Mouse (Mus musculus) liver, embryonic 14.5 days (tissue): Measurements from ENCODE around the gene Pdzrn4. TPM values are rescaled to one million over a fixed set of nuclear protein-coding genes. Genes with fewer than 3 reads are reported as not detected.

Experiments used
- ATAC-seq: fragments of 200-750 bp; cut with Nextera tagmentation; 2 replicates; pipeline ENCODE4 v1.8.0; 2017; ENCODE audit warnings: moderate number of reproducible peaks, mild to moderate bottlenecking, moderate library complexity; ENCODE audit not compliant: insufficient read depth
- DNase-seq, 3 experiments: peaks; one replicate each; pipeline ENCODE4 v3.0.0-alpha.2; 2012 to 2013; ENCODE audit warnings: low read depth in 3 of 3, low spot score in 3 of 3
- H3K27ac ChIP-seq: fragments of 300-500 bp; sonication (generic); 2 replicates; pipeline ENCODE4 v1.5.1; 2014; ENCODE audit warnings: moderate library complexity, mild to moderate bottlenecking, control low read depth, inconsistent platforms
- H3K27me3 ChIP-seq: fragments of 300-500 bp; sonication (generic); 2 replicates; pipeline ENCODE4 v1.6.1; 2014; ENCODE audit warnings: mild to moderate bottlenecking, low read length, moderate library complexity; ENCODE audit not compliant: control insufficient read depth, insufficient read depth
- H3K36me3 ChIP-seq: fragments of 300-500 bp; sonication (generic); replicated peaks from 2 replicates; pipeline ENCODE4 v1.6.1; 2014; ENCODE audit warnings: low read depth; ENCODE audit not compliant: control insufficient read depth, insufficient read depth
- H3K4me1 ChIP-seq, 2 experiments: fragments of 200-500 bp in 1 of 2; fragments of 300-500 bp in 1 of 2; sonication (generic) in 1 of 2; replicated peaks; 2 replicates each; pipeline ENCODE4 v1.6.1; 2012 to 2014; ENCODE audit warnings: antibody characterized with exemption in 1 of 2, inconsistent platforms in 1 of 2, low read length in 1 of 2; ENCODE audit not compliant: control insufficient read depth in 2 of 2, insufficient read depth in 2 of 2
- H3K4me2 ChIP-seq: fragments of 300-500 bp; sonication (generic); 2 replicates; pipeline ENCODE4 v1.6.1; 2014; ENCODE audit warnings: low read depth, mild to moderate bottlenecking, control low read depth, moderate library complexity
- H3K4me3 ChIP-seq, 2 experiments: fragments of 200-500 bp in 1 of 2; fragments of 300-500 bp in 1 of 2; sonication (generic) in 1 of 2; 2 replicates each; pipeline ENCODE4 v1.5.1; 2012 to 2014; ENCODE audit warnings: low read depth in 2 of 2, low read length in 2 of 2, mild to moderate bottlenecking in 2 of 2, control low read depth in 1 of 2, inconsistent platforms in 1 of 2, moderate library complexity in 1 of 2; ENCODE audit not compliant: insufficient read depth in 1 of 2
- H3K9ac ChIP-seq: fragments of 300-500 bp; sonication (generic); replicated peaks from 2 replicates; pipeline ENCODE4 v1.6.1; 2014; ENCODE audit warnings: mild to moderate bottlenecking, control low read depth, moderate library complexity
- H3K9me3 ChIP-seq: fragments of 300-500 bp; sonication (generic); 2 replicates; pipeline ENCODE4 v1.6.1; 2016; ENCODE audit warnings: low read length, mixed read lengths; ENCODE audit not compliant: control insufficient read depth
- CTCF ChIP-seq: IDR thresholded peaks from 2 replicates; pipeline ENCODE4 v1.5.1; 2016; ENCODE audit warnings: antibody characterized with exemption, low read depth, control low read depth
- EP300 ChIP-seq: IDR thresholded peaks from 2 replicates; pipeline ENCODE4 v1.6.1; 2016; ENCODE audit warnings: antibody characterized with exemption, low read depth
- WGBS: fragments of 180-500 bp; shearing (Covaris S2); extraction: QIAGEN DNeasy Blood & Tissue Kit; methylation state at CpG from one replicate; pipeline ENCODE4 v1.1.7; 2014; ENCODE audit not compliant: insufficient replicate concordance; 5-methylcytosine and 5-hydroxymethylcytosine counted together
- polyA plus RNA-seq, 2 experiments: library from polyadenylated mRNA; depleted of rRNA in 1 of 2; stranded (reverse) in 1 of 2; unstranded in 1 of 2; fragments of >200 nt; fragmentation: Nextera tagmentation in 1 of 2; extraction: Ambion mirVana in 1 of 2; gene quantifications; 2 replicates each; pipeline versions ENCODE4 v1.2.1 to v1.2.3; 2012 to 2014

Pdzrn4 gene
- polyA plus RNA-seq, 2 experiments = not detected

DNA sequence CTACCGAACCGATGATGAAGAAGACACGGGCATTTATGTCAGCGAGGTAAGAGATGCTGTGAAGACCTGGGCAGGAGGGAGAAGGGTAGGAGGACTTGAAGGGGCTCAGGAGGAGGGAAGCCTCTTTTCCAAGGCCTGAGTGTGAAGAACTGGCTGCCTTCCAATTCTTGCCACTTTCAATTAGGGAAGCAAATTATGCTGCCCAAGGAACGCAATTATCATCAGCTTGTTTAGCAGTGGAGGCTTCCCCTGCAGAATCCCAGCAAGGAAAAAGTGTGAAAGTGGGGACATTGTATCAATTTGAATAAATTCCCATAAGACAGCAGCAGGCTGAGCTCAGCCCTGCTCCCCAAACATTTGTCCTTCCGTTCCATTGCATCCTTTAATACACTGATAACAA, 346.9 kb downstream of the Pdzrn4 start:
- Histone ChIP-seq H3K36me3 (no peaks in the 10 kb centered on the region), H3K4me1 (no peaks in the 10 kb centered on the region), H3K27me3 (no peaks in the 10 kb centered on the region), H3K4me3 (no peak overlapping the region), H3K27ac (no peak overlapping the region), H3K4me2 (no peak overlapping the region), H3K9ac (no peak overlapping the region), H3K9me3 (no peaks in the 10 kb centered on the region)
- 73% methylated on average over 6 of the region's 6 CpGs for WGBS
- DNase-seq = no peak
- TF ChIP-seq EP300 = no peak
- TF ChIP-seq CTCF = no peak
- no peak for ATAC-seq

DNA sequence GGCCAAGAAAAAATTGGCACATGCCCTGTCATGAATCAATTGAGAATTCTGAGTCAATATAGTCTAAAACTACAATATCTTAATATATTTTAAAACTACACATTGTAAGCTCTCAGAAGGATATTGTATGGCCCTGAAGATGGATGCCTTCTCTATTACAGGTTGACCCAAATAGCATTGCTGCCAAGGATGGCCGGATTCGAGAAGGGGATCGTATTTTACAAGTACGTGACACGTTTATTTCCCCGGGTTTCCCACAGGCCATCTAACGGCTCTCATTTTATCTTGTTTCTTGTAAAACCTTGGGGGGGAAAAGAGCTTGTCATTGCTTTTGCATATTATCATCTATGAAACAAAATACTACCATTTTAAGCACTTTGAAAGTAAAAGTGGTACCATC, 349.4 kb downstream of the Pdzrn4 start:
- Histone ChIP-seq H3K4me3 (no peak overlapping the region), H3K4me1 (no peaks in the 10 kb centered on the region), H3K27me3 (no peaks in the 10 kb centered on the region), H3K36me3 (no peaks in the 10 kb centered on the region), H3K9me3 (no peaks in the 10 kb centered on the region), H3K4me2 (no peak overlapping the region), H3K27ac (no peak overlapping the region), H3K9ac (no peak overlapping the region)
- 63% methylated on average over 7 of the region's 7 CpGs for WGBS
- DNase-seq = no peak
- TF ChIP-seq CTCF (no peak), EP300 (no peak)
- ATAC-seq = no peak

DNA sequence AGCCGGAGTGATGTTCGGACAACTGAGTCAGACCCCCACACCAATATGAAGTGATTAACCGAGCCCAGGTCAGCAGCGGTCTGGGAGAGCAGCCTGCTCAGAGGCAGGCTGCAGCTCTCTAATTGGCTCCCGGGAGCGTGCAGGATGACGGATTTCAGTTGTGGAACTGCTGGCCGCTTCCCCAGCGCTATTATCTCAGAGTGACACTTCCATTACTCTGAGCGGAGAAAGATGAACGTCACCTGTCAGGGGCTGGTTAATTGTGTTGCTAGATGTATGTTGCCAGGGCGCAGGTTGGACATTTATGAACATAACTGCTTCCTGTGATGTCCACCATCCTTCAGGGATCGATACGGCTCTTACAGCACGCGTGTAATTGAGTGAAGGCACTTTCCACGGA, 355.5 kb downstream of the Pdzrn4 start:
- no peak overlapping the region for H3K27ac ChIP-seq
- H3K9me3 ChIP-seq = no peaks in the 10 kb centered on the region
- ATAC-seq (no peak), DNase-seq (no peak)
- no peak overlapping the region for H3K4me2 ChIP-seq
- H3K27me3 ChIP-seq = no peaks in the 10 kb centered on the region
- no peaks in the 10 kb centered on the region for H3K36me3 ChIP-seq
- no peak for TF ChIP-seq EP300
- TF ChIP-seq CTCF = no peak
- 80% methylated on average over 17 of the region's 17 CpGs for WGBS
- no peak overlapping the region for H3K4me3 ChIP-seq
- no peaks in the 10 kb centered on the region for H3K4me1 ChIP-seq
- H3K9ac ChIP-seq = no peak overlapping the region

DNA sequence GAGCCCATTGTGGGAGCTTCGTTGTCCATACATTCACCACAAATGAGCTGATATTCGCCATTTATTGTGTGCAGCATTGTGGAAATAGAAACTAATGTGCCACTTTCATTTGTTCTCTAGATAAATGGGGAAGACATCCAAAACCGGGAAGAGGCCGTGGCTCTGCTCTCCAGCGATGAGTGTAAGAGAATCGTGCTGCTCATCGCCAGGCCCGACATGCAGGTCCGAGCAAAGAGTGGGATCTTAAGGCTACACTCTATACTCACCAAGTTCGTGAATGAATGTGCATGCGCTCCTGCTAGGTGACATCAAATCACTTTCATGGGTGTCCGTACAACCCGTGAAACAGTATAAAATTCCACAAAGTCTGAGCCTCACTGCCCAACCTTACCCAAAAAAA, 355.9 kb downstream of the Pdzrn4 start:
- no peaks in the 10 kb centered on the region for H3K27me3 ChIP-seq
- WGBS = 75% methylated on average over 13 of the region's 13 CpGs
- H3K27ac ChIP-seq = no peak overlapping the region
- no peaks in the 10 kb centered on the region for H3K36me3 ChIP-seq
- H3K4me1 ChIP-seq = no peaks in the 10 kb centered on the region
- H3K4me2 ChIP-seq = no peak overlapping the region
- no peak for DNase-seq
- H3K9ac ChIP-seq = no peak overlapping the region
- H3K9me3 ChIP-seq = no peaks in the 10 kb centered on the region
- TF ChIP-seq EP300 = no peak
- no peak for TF ChIP-seq CTCF
- no peak for ATAC-seq
- no peak overlapping the region for H3K4me3 ChIP-seq

DNA sequence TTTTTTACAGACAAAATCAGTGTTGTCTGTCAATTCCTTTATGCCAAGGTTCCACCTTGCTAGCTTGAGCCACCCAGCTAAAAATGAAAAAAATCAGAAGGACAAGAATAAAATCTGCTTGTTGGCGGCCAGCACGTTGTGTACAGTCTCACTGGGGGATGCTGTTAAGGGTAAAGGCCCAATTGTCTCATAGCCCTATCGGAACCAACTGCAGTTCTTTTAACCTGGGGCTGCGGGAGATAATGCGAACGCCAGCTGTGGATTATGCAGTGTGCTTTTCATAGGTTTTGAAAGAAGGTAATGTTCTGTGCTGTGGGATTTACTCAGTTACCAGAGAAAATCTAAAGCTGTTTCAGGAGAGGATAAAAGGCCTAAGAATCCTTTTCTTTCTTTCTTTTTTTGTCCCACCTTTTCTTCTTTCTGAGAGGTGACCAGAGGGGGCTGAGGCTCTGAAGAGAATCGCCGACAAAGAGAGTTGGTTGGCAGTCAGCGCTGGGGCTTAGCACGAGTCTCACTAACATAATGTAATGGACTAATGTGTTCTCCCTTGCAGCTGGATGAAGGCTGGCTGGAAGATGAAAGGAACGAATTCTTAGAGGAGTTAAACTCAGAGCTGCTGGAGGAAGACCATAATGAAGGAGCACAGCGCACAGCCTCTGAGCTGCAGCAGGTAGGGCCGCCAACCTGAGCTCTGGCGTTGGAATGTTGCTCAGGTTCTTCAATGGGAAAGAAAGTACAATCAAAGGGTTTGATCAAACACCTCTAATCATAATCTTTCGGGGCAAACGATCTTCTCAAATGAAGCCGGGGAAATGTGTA, 360.6 kb downstream of the Pdzrn4 start:
- 66% methylated on average over 17 of the region's 17 CpGs for WGBS
- H3K27me3 ChIP-seq = no peaks in the 10 kb centered on the region

More for the DNA sequence above, 360.6 kb downstream of the Pdzrn4 start:
- H3K36me3 ChIP-seq = no peaks in the 10 kb centered on the region
- no peak overlapping the region for H3K27ac ChIP-seq
- DNase-seq (no peak), ATAC-seq (no peak)
- no peak overlapping the region for H3K4me2 ChIP-seq
- H3K9me3 ChIP-seq = no peaks in the 10 kb centered on the region
- TF ChIP-seq CTCF (no peak), EP300 (no peak)
- no peaks in the 10 kb centered on the region for H3K4me1 ChIP-seq
- H3K9ac ChIP-seq = no peak overlapping the region
- H3K4me3 ChIP-seq = no peak overlapping the region
